8 mouse cellular contexts compared by ENCODE assay signal in genomic region chr17:34169279-34169678, GRCm38 (mm10). TPM values are rescaled to one million over a fixed set of nuclear protein-coding genes. Genes with fewer than 3 reads are reported as not detected.
DNase-seq lines count a peak whose midpoint lies in the region; ATAC-seq and TF ChIP-seq lines count a peak whose summit lies in the region.

No protein-coding gene starts in this region.

- no peak; the same call in 1 of the 2 replicates for ATAC-seq in hindbrain, embryonic 16.5 days
- ATAC-seq in neutrophil, adult 5-6 weeks (ENCODE audit: extremely low read depth, insufficient number of reproducible peaks, low FRiP score, poor library complexity, severe bottlenecking) = peak; percentile 57
- ATAC-seq in frontal cortex, adult (ENCODE audit: low TSS enrichment) = no peak

- peak; percentile 26; the same call in 1 of the 2 replicates for TF ChIP-seq CTCF in E14TG2a.4 (conservative IDR thresholded peaks at IDR 0.05; ENCODE audit: low read length)

- no peak overlapping the region for H3K4me2 ChIP-seq in hindbrain, embryonic 16.5 days (ENCODE audit: low read length)

- H3K27ac ChIP-seq in hindbrain, embryonic 10.5 days = no peak overlapping the region
- no peak overlapping the region for H3K27ac ChIP-seq in hindbrain, embryonic 16.5 days (ENCODE audit: low read depth, low read length)

- no peaks in the 10 kb centered on the region for H3K36me3 ChIP-seq in hindbrain, embryonic 10.5 days
- H3K36me3 ChIP-seq in hindbrain, embryonic 16.5 days (ENCODE audit: control insufficient read depth, insufficient read depth, low read length) = no peaks in the 10 kb centered on the region
- H3K36me3 ChIP-seq in E14TG2a.4 (ENCODE audit: insufficient read depth, low read length) = no peaks in the 10 kb centered on the region

- DNase-seq in hindbrain, embryonic 10.5 days (ENCODE audit: low spot score) = peak; percentile 37
- peak; percentile 82 for DNase-seq in 416B (ENCODE audit: low read depth)
- peak; percentile 63 for DNase-seq in embryo, embryonic 10.5 days (ENCODE audit: low spot score)
- peak; percentile 25 for DNase-seq in layer of hippocampus, adult 9-10 months (ENCODE audit: low spot score)

- no peaks in the 10 kb centered on the region; the same call in 1 of the 2 replicates for H3K27me3 ChIP-seq in hindbrain, embryonic 10.5 days (ENCODE audit: insufficient read depth, poor library complexity, severe bottlenecking)
- no peaks in the 10 kb centered on the region for H3K27me3 ChIP-seq in hindbrain, embryonic 16.5 days (replicated peaks; ENCODE audit: control insufficient read depth, insufficient read depth, low read length)
- H3K27me3 ChIP-seq in E14TG2a.4 (ENCODE audit: insufficient read depth, low read length) = peaks cover 19% of the 10 kb centered on the region

- H3K9ac ChIP-seq in hindbrain, embryonic 16.5 days (ENCODE audit: low read depth, low read length) = no peak overlapping the region

- H3K4me3 ChIP-seq in hindbrain, embryonic 10.5 days = no peak overlapping the region
- H3K4me3 ChIP-seq in hindbrain, embryonic 16.5 days (ENCODE audit: low read length) = no peak overlapping the region
- H3K4me3 ChIP-seq in E14TG2a.4 (replicated peaks; ENCODE audit: low read length) = no peak overlapping the region

- 6% methylated on average over 2 of the region's 2 CpGs for WGBS in hindbrain, embryonic 10.5 days
- 0% methylated on average over 2 of the region's 2 CpGs for WGBS in hindbrain, embryonic 16.5 days

- H3K9me3 ChIP-seq in hindbrain, embryonic 10.5 days = peaks cover 12% of the 10 kb centered on the region; the same call in 1 of the 2 replicates
- H3K9me3 ChIP-seq in hindbrain, embryonic 16.5 days (ENCODE audit: control insufficient read depth, low read length) = no peaks in the 10 kb centered on the region; the same call in 1 of the 2 replicates
- H3K9me3 ChIP-seq in E14TG2a.4 (ENCODE audit: low read length) = peaks cover 10% of the 10 kb centered on the region

- H3K4me1 ChIP-seq in hindbrain, embryonic 10.5 days (replicated peaks) = no peaks in the 10 kb centered on the region
- H3K4me1 ChIP-seq in hindbrain, embryonic 16.5 days (ENCODE audit: control insufficient read depth, insufficient read depth, low read depth, low read length) = no peaks in the 10 kb centered on the region
- H3K4me1 ChIP-seq in E14TG2a.4 (replicated peaks; ENCODE audit: low read depth, low read length) = peaks cover 3% of the 10 kb centered on the region; the same call in 1 of the 2 replicates

RNA-seq across cellular contexts. Expression of gene H2-DMb1, which starts 16.4 kb away (rescaled TPM):
- 0.30 and 0.98 TPM in 2 replicates for polyA plus RNA-seq in hindbrain, embryonic 10.5 days (2016; fragmentation: Nextera tagmentation; extraction: Ambion mirVana)
- polyA plus RNA-seq in hindbrain, embryonic 16.5 days (2015; fragmentation: Nextera tagmentation; extraction: Ambion mirVana) = 0.68 and 1.5 TPM in 2 replicates
- total RNA-seq in neutrophil, adult 5-6 weeks (2017) = 278 and 300 TPM in 2 replicates

RNA-seq across cellular contexts. Expression of gene Tap1, which starts 18.1 kb away (rescaled TPM):
- polyA plus RNA-seq in hindbrain, embryonic 10.5 days (2016; fragmentation: Nextera tagmentation; extraction: Ambion mirVana) = 1.7 TPM in 2 replicates
- 4.6 and 6.1 TPM in 2 replicates for polyA plus RNA-seq in hindbrain, embryonic 16.5 days (2015; fragmentation: Nextera tagmentation; extraction: Ambion mirVana)
- total RNA-seq in neutrophil, adult 5-6 weeks (2017) = 221 and 235 TPM in 2 replicates

RNA-seq across cellular contexts. Expression of gene Psmb9, which starts 18.3 kb away (rescaled TPM):
- 0.66 and 0.97 TPM in 2 replicates for polyA plus RNA-seq in hindbrain, embryonic 10.5 days (2016; fragmentation: Nextera tagmentation; extraction: Ambion mirVana)
- 1.8 and 2.2 TPM in 2 replicates for polyA plus RNA-seq in hindbrain, embryonic 16.5 days (2015; fragmentation: Nextera tagmentation; extraction: Ambion mirVana)
- 132 and 176 TPM in 2 replicates for total RNA-seq in neutrophil, adult 5-6 weeks (2017)

RNA-seq across cellular contexts. Expression of gene H2-DMb2, which starts 26.2 kb away (rescaled TPM):
- polyA plus RNA-seq in hindbrain, embryonic 10.5 days (2016; fragmentation: Nextera tagmentation; extraction: Ambion mirVana) = 0.11 and 0.24 TPM in 2 replicates
- polyA plus RNA-seq in hindbrain, embryonic 16.5 days (2015; fragmentation: Nextera tagmentation; extraction: Ambion mirVana) = 0.25 and 0.28 TPM in 2 replicates
- 699 and 729 TPM in 2 replicates for total RNA-seq in neutrophil, adult 5-6 weeks (2017)

RNA-seq across cellular contexts. Expression of gene Psmb8, which starts 28.2 kb away (rescaled TPM):
- polyA plus RNA-seq in hindbrain, embryonic 10.5 days (2016; fragmentation: Nextera tagmentation; extraction: Ambion mirVana) = 1.2 and 1.8 TPM in 2 replicates
- polyA plus RNA-seq in hindbrain, embryonic 16.5 days (2015; fragmentation: Nextera tagmentation; extraction: Ambion mirVana) = 3.0 and 4.1 TPM in 2 replicates
- 312 and 336 TPM in 2 replicates for total RNA-seq in neutrophil, adult 5-6 weeks (2017)

Comparison
In these comparisons a context has a peak if more than half of its experiments do, and no peak if none do; other contexts are left out.
1. DNase-seq: peak in every context shown above with its lines; median percentile 82 in 416B; 63 in embryo, embryonic 10.5 days; 37 in hindbrain, embryonic 10.5 days; 25 in layer of hippocampus, adult 9-10 months.